Mouse (Mus musculus) stomach, embryonic 16.5 days (tissue): Measurements from ENCODE around the gene Dlat. TPM values are rescaled to one million over a fixed set of nuclear protein-coding genes. Genes with fewer than 3 reads are reported as not detected.

Source experiments
- ATAC-seq: fragments of 200-750 bp; cut with Nextera tagmentation; 2 replicates; pipeline ENCODE4 v1.8.0; 2017; ENCODE audit warnings: moderate number of reproducible peaks, moderate TSS enrichment; ENCODE audit not compliant: insufficient read depth, low FRiP score
- H3K27ac ChIP-seq: fragments of 300-500 bp; sonication (generic); 2 replicates; pipeline ENCODE4 v1.5.1; 2014; ENCODE audit warnings: low read length
- H3K27me3 ChIP-seq: fragments of 300-500 bp; sonication (generic); 2 replicates; pipeline ENCODE4 v1.6.1; 2014; ENCODE audit warnings: low read length, control low read depth, mixed read lengths; ENCODE audit not compliant: control insufficient read depth, insufficient read depth
- H3K36me3 ChIP-seq: fragments of 300-500 bp; sonication (generic); 2 replicates; pipeline ENCODE4 v1.6.1; 2014; ENCODE audit warnings: low read length; ENCODE audit not compliant: control insufficient read depth, insufficient read depth
- H3K4me1 ChIP-seq: fragments of 300-500 bp; sonication (generic); 2 replicates; pipeline ENCODE4 v1.6.1; 2014; ENCODE audit warnings: low read length, control low read depth, mixed read lengths; ENCODE audit not compliant: control insufficient read depth, insufficient read depth
- H3K4me2 ChIP-seq: fragments of 300-500 bp; sonication (generic); 2 replicates; pipeline ENCODE4 v1.6.1; 2014; ENCODE audit warnings: low read depth, low read length, mixed read lengths
- H3K4me3 ChIP-seq: fragments of 300-500 bp; sonication (generic); replicated peaks from 2 replicates; pipeline ENCODE4 v1.5.1; 2014; ENCODE audit warnings: mild to moderate bottlenecking, low read length
- H3K9ac ChIP-seq: fragments of 300-500 bp; sonication (generic); 2 replicates; pipeline ENCODE4 v1.6.1; 2014; ENCODE audit warnings: low read length
- H3K9me3 ChIP-seq: fragments of 300-500 bp; sonication (generic); replicated peaks from 2 replicates; pipeline ENCODE4 v1.6.1; 2016; ENCODE audit warnings: low read length, control low read depth; ENCODE audit not compliant: control insufficient read depth
- WGBS: fragments of 180-500 bp; shearing (Covaris S2); extraction: QIAGEN DNeasy Blood & Tissue Kit; methylation state at CpG from one replicate; pipeline ENCODE4 v1.1.7; 2014; 5-methylcytosine and 5-hydroxymethylcytosine counted together
- polyA plus RNA-seq: library from polyadenylated mRNA; unstranded; fragments of >200 nt; fragmentation: Nextera tagmentation; extraction: Ambion mirVana; gene quantifications from 2 replicates; pipeline ENCODE4 v1.2.1, GENCODE M21; 2015

The Dlat gene
- polyA plus RNA-seq, 1 experiment from 2014 or later, result 49.8 TPM

GRCm38 (mm10) chr9:50586955-50587354 is 72.6 kb downstream of the Dlat start:
- 49% methylated on average over 4 of the region's 4 CpGs for WGBS
- H3K27ac ChIP-seq, result peak overlapping the region; percentile 13
- peaks cover 6% of the 10 kb centered on the region; the same call in 1 of the 2 replicates for H3K4me1 ChIP-seq
- H3K4me3 ChIP-seq, result no peak overlapping the region
- no peaks in the 10 kb centered on the region for H3K9me3 ChIP-seq
- ATAC-seq, result peak; percentile 80; the same call in 1 of the 2 replicates
- H3K27me3 ChIP-seq, result no peaks in the 10 kb centered on the region
- no peaks in the 10 kb centered on the region for H3K36me3 ChIP-seq
- no peak overlapping the region for H3K4me2 ChIP-seq
- H3K9ac ChIP-seq, result no peak overlapping the region

GRCm38 (mm10) chr9:50585145-50585818 is 74.3 kb downstream of the Dlat start:
- no peak overlapping the region for H3K9ac ChIP-seq
- WGBS, result 76% methylated on average over 6 of the region's 6 CpGs
- H3K27ac ChIP-seq, result no peak overlapping the region
- no peak overlapping the region for H3K4me2 ChIP-seq
- H3K36me3 ChIP-seq, result no peaks in the 10 kb centered on the region
- no peaks in the 10 kb centered on the region for H3K9me3 ChIP-seq
- H3K4me3 ChIP-seq, result no peak overlapping the region
- no peak for ATAC-seq
- H3K4me1 ChIP-seq, result peaks cover 6% of the 10 kb centered on the region; the same call in 1 of the 2 replicates
- H3K27me3 ChIP-seq, result no peaks in the 10 kb centered on the region

Other genes starting within 250 kb of the Dlat start
- gene Plet1, start 165.3 kb downstream of the Dlat start, polyA plus RNA-seq, result 17.9 and 25.0 TPM in 2 replicates
- gene Pts, start 131.1 kb downstream of the Dlat start, polyA plus RNA-seq, result 85.1 and 91.8 TPM in 2 replicates
- gene Il18, start 105.0 kb downstream of the Dlat start, polyA plus RNA-seq, result 21.1 and 24.3 TPM in 2 replicates
- 2.0 and 2.2 TPM in 2 replicates for gene Bco2, start 104.6 kb downstream of the Dlat start, polyA plus RNA-seq
- 0.13 TPM in 1 of 2 replicates, not detected in the other for gene Tex12, start 98.5 kb downstream of the Dlat start, polyA plus RNA-seq
- gene Sdhd, start 56.0 kb downstream of the Dlat start, polyA plus RNA-seq, result 380 and 381 TPM in 2 replicates
- 204 and 234 TPM in 2 replicates for gene Timm8b, start 55.9 kb downstream of the Dlat start, polyA plus RNA-seq
- 3.7 and 3.9 TPM in 2 replicates for gene Pih1d2, start 42.5 kb downstream of the Dlat start, polyA plus RNA-seq
- gene Nkapd1, start 42.3 kb downstream of the Dlat start, polyA plus RNA-seq, result 15.5 and 18.2 TPM in 2 replicates
- gene Dixdc1, start 79.7 kb upstream of the Dlat start, polyA plus RNA-seq, result 8.7 and 9.7 TPM in 2 replicates
- gene 2310030G06Rik, start 86.8 kb upstream of the Dlat start, polyA plus RNA-seq, result 13.6 and 14.2 TPM in 2 replicates
- gene Cryab, start 91.5 kb upstream of the Dlat start, polyA plus RNA-seq, result 104 and 143 TPM in 2 replicates
- gene Hspb2, start 92.6 kb upstream of the Dlat start, polyA plus RNA-seq, result 9.0 and 27.1 TPM in 2 replicates
- gene Fdxacb1, start 108.5 kb upstream of the Dlat start, polyA plus RNA-seq, result 11.1 and 11.7 TPM in 2 replicates
- gene Alg9, start 115.2 kb upstream of the Dlat start, polyA plus RNA-seq, result 36.7 and 40.5 TPM in 2 replicates
- 28.5 and 31.1 TPM in 2 replicates for gene 1110032A03Rik, start 115.7 kb upstream of the Dlat start, polyA plus RNA-seq
- gene Ppp2r1b, start 185.5 kb upstream of the Dlat start, polyA plus RNA-seq, result 79.3 and 87.5 TPM in 2 replicates